Mouse (Mus musculus): Measurements from ENCODE around the gene Nr5a2. TPM values are rescaled to one million over a fixed set of nuclear protein-coding genes. Genes with fewer than 3 reads are reported as not detected.
"Not testable (repeated sequence)": the region's sequence is repeated elsewhere in the genome, so short reads cannot be mapped to it uniquely, and the experiment has no call there.

Nr5a2 gene
- polyA plus RNA-seq, 1 experiment from 2014 or later = 9.0 TPM

DNA sequence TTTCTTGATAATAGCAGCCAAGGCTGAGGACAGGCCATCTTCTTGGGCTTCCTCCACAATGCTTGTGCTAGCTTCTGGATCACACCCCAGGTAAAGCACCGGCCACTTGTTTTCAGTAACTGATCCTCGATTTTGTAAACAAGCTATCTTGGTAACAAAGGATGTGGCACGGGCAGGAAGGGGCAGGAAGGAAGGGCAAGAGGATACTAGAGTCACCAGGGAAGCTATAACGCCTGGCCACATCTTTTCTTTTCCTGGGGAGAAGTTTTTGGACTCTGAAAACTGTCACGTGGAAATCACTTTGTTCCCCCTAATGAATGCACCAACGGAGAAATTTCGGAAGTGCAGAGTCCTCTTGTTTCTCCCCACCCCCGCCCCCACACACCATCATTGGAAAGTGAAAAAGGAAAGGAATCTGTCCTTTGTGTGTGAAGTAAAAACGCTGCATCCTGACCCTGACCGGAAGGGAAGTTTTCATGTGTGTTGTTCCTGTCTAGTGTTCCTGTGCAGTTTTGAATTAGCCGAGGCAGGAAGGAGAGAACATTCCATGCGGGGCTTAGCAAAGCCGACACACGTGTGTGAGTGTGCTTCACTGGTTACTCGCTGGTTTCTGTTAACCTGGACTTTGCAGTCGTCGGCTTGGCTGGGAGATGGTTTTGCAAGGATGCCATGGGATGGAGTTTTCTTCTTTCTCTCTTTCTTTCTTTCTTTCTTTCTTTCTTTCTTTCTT lies 163.7 kb downstream of the Nr5a2 start:
- Histone ChIP-seq H3K27me3 (replicated peaks; ENCODE audit: control insufficient read depth, insufficient read depth, low read length) (no peaks in the 10 kb centered on the region), H3K4me1 (ENCODE audit: control insufficient read depth, insufficient read depth, low read length) (no peaks in the 10 kb centered on the region), H3K4me3 (ENCODE audit: low read length) (no peak overlapping the region), H3K27ac (ENCODE audit: low read length) (no peak overlapping the region), H3K9ac (ENCODE audit: low read depth, low read length) (no peak overlapping the region), H3K4me2 (ENCODE audit: low read depth, low read length) (no peak overlapping the region), H3K36me3 (ENCODE audit: control insufficient read depth, insufficient read depth, low read length) (no peaks in the 10 kb centered on the region), H3K9me3 (ENCODE audit: control insufficient read depth, low read length) (no peaks in the 10 kb centered on the region)
- ATAC-seq = no peak
- 41% methylated on average over 17 of the region's 17 CpGs for WGBS

- H3K4me1 ChIP-seq (ENCODE audit: control insufficient read depth, insufficient read depth, low read length); H3K27me3 ChIP-seq (replicated peaks; ENCODE audit: control insufficient read depth, insufficient read depth, low read length); H3K4me2 ChIP-seq (ENCODE audit: low read depth, low read length); H3K4me3 ChIP-seq (ENCODE audit: low read length); H3K9me3 ChIP-seq (ENCODE audit: control insufficient read depth, low read length); H3K9ac ChIP-seq (ENCODE audit: low read depth, low read length); H3K36me3 ChIP-seq (ENCODE audit: control insufficient read depth, insufficient read depth, low read length); ATAC-seq; H3K27ac ChIP-seq (ENCODE audit: low read length): not testable (repeated sequence)
- WGBS = 93% methylated on average over 11 of the region's 12 CpGs
Measured at GRCm38 (mm10) chr1:136792957-136793883, 167.0 kb downstream of the Nr5a2 start.
